Mouse (Mus musculus): ENCODE measurements around the gene Sf3b5.
A peak's percentile ranks its signal among the peaks of the same experiment; 100 is the strongest.

The Sf3b5 gene

DNA sequence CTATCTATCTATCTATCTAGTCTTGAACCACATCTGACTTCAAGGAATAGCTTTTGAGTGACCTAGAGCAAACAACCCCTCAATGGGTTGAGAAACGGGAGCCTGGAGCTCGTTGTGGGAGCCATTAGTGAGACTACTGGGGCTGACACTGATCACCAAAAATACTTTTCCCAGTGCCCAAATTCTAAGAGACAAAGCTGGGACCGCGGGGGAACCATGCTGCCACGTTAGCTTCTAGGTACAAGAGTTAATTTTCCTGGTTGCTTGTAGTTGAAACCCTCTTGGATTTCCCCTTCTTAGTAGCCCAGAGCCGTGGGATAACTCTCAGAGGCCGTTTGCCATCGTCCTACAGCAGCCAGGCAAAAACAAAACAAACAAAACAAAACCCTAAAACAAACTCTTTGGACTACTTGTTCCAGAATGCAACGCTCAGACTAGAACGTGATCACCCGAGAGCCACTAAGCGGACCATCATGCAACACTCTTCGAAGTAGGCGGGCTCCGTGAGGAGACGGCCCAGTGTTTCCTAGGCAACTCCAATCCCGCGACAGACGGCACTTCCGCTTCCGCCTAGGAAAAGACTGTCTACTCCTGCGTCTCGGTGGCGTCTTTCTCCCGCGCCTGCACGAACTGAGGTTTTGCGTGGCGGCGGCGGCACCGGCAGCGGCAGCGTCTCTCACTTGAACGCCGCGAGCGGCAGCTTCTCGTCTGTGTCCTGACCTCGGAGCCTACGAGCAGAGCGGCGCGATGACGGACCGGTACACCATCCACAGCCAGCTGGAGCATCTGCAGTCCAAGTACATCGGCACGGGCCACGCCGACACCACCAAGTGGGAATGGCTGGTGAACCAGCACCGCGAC, 3.0 kb downstream of the Sf3b5 start:
- DNase-seq (ENCODE audit: low read depth, low spot score): peak; percentile 98

GRCm38 (mm10) chr10:13008737-13009121, 3.6 kb downstream of the Sf3b5 start:
- DNase-seq (ENCODE audit: low read depth, low spot score): no peak

GRCm38 (mm10) chr10:13014026-13014425, 8.9 kb downstream of the Sf3b5 start:
- DNase-seq (ENCODE audit: low read depth, low spot score): peak; percentile 70

DNA sequence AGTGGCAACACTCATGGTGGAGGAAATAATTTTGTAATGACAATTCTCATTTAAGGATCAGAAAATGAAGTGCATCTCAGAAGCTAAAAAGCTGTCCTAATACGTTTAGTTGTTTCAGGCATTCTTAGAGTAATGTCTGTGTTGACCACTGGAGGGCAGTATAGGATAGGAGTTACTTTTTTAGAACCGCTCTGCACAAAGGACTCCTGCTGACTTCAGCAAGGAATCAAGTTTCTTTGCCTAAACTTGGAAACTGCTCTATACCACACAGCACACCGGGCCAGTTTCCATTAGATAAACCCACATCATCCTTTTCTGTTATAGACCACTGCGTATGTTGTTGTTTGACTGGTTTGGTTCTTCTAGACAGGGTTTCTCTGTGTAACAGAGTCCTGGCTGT, 11.4 kb downstream of the Sf3b5 start:
- peak; percentile 85 for DNase-seq (ENCODE audit: low read depth, low spot score)

DNA sequence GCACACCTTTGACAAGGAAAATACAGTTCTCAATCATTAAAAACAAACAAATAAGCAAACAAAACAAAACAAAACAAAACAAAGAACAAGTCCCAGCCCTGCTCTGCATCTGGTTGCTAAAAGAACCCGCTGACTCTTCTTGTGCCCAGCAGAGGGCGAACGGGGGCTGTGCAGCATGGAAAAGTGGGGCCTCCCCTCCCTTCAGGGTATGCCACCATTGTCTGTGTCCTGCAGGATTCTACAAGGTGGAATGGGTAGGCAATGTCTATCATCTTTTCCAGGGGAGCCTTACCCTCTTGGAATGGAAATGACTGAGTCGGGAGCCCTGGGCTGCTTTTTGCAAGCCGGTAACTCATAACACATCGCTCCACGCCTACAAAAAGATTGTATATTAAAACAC, 13.4 kb downstream of the Sf3b5 start:
- DNase-seq (ENCODE audit: low read depth, low spot score): peak; percentile 51

- no peak for DNase-seq (ENCODE audit: low read depth, low spot score)
Measured at GRCm38 (mm10) chr10:13019026-13019425, 13.9 kb downstream of the Sf3b5 start.

DNA sequence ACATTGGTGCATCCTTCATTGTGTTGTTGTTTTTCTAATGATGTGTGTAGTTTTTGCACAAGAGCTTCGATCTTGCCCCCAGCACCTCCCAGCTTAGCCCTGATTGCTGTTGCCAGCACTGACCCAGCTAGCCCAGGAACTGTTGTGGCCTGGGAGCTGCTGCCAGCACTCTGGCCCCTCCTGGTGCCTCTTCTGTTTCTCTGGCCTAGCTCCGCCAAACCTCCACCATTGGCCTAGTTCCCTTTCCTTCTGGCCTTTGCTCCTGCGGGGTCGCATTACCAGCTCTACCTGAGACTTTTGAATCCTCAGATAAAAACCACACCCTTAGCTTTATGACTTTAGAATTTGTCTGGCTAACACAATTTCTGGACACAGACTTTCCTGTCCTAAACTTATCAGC, 17.0 kb downstream of the Sf3b5 start:
- DNase-seq (ENCODE audit: low read depth, low spot score): no peak

DNA sequence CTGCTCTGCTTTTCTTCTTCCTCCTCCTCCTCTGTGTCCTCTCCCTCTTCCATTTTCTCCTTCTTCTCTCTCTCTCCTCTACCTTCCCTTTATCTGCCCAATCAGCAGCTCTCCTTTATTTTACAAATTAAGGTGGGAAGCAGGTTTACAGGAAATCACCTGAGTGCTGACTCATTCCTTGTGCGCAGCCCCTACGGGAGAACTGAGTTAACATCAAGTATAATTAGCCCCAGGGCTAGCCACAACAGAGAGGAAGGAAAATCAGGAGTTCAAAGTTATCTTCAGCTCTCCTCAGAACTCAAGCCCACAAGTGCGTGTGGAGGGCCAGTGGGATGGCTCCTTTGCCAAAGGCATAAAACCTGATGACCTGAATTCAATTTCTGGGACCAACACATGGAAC, 18.8 kb downstream of the Sf3b5 start:
- DNase-seq (ENCODE audit: low read depth, low spot score): peak; percentile 31

- DNase-seq (ENCODE audit: low read depth, low spot score): no peak
Measured at GRCm38 (mm10) chr10:13027702-13028101, 22.6 kb downstream of the Sf3b5 start.

DNA sequence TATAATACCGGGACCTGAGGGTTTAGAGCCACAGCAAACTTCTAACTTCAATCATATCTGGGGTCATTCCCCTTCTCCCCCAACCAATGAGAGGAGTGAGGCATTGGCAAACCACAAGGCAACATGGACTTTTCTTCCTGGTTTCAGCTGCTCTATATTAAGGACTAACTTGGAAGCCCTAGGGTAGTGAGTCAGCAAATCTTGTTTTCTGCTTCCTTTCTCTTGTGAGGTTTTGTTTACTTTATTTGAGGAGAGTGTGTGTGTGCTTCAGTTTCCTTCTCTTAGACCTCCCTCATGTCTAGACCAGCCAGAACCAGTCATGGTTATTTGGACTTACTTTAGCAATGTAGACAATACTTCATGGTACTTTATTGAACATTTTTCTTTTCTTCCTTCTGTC, 23.1 kb downstream of the Sf3b5 start:
- no peak for DNase-seq (ENCODE audit: low read depth, low spot score)

- DNase-seq (ENCODE audit: low read depth, low spot score): no peak
Measured at GRCm38 (mm10) chr10:13029416-13029815, 24.3 kb downstream of the Sf3b5 start.

- no peak for DNase-seq (ENCODE audit: low read depth, low spot score)
Measured at GRCm38 (mm10) chr10:13035270-13035669, 30.1 kb downstream of the Sf3b5 start.

DNA sequence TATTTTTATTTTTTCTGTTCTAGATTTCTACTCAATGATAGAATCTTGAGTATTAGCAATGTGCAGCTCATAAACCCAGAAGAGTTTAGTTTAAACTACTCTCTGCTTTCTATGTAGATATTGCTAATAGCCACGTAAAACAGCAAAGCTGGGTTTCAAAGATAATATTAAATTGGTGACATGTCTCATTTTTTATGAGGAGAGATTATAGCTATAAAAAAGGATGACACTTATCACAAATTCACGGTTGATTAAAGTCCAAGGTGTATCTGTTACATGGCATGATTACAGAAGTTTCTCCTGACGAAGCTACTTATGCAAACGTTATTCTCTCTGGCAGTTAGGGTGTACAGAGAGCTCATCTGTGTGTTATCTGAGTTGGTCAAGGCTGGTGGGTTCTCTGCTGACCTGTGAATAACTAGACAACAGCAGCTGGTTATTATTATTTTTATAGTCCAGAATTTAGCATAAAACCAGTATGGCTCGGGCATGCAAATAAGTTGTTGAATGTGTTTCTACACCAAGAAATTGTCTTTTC, 34.6 kb downstream of the Sf3b5 start:
- DNase-seq (ENCODE audit: low read depth, low spot score): no peak

DNA sequence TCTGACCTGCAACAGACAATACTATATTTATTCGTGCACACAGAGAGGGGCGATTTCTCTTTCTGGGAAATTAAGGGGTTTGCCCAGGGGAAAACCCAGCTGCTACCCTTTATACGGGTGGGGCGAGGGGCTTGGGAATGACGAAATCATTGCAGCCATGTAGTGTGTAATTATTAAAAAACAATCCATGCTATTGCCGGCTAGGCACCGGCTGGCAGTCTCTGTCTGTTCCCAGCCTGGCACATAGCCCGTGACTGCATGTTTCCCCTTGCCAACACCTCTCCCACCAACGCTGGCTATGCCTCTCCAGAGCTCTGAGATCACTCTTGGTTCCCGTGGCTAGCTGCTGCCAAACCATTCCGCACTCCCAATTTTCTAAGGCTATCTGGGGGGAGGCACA, 39.5 kb downstream of the Sf3b5 start:
- DNase-seq (ENCODE audit: low read depth, low spot score): no peak

- DNase-seq (ENCODE audit: low read depth, low spot score): no peak
Measured at GRCm38 (mm10) chr10:13047816-13048215, 42.7 kb downstream of the Sf3b5 start.

GRCm38 (mm10) chr10:13056863-13057381, 51.8 kb downstream of the Sf3b5 start:
- DNase-seq (ENCODE audit: low read depth, low spot score): no peak
